Mouse (Mus musculus) adrenal gland (tissue): ENCODE measurements around the gene Spsb3.

ENCODE experiments used
- intact Hi-C: fragments of 180-260 bp; cut with DNase I; formaldehyde crosslinking; loops from one replicate; pipeline ENCODE4 v1.15.1; 2025

The Spsb3 gene

GRCm38 (mm10) chr17:24894995-24895547 lies 8.6 kb downstream of the Spsb3 start, which contains the start of the genes Eme2 and Mrps34:
Gene Eme2, minus strand, starts transcription at chr17:24895087.
Gene Mrps34, plus strand, starts transcription at chr17:24895116.
- intact Hi-C loops = loop anchor here (5.0 kb wide), 1 partner anchor 37 kb away; no protein-coding TSS in a partner anchor

- intact Hi-C loops = loop anchor here (5.0 kb wide), 1 partner anchor 37 kb away; no protein-coding TSS in a partner anchor
Measured at GRCm38 (mm10) chr17:24895571-24896240, 9.3 kb downstream of the Spsb3 start.

GRCm38 (mm10) chr17:24896241-24896992 lies 10.0 kb downstream of the Spsb3 start, which contains the start of gene Nme3:
Gene Nme3, plus strand, starts transcription at chr17:24896500.
- intact Hi-C loops = loop anchor here (5.0 kb wide), 1 partner anchor 36 kb away; no protein-coding TSS in a partner anchor

- intact Hi-C loops = loop anchor here (5.0 kb wide), 1 partner anchor 35 kb away; no protein-coding TSS in a partner anchor
Measured at GRCm38 (mm10) chr17:24896993-24897269, 10.5 kb downstream of the Spsb3 start.

- intact Hi-C loops = loop anchor here (5.0 kb wide), 1 partner anchor 35 kb away; no protein-coding TSS in a partner anchor
Measured at GRCm38 (mm10) chr17:24897600-24897999, 11.2 kb downstream of the Spsb3 start.

- intact Hi-C loops = loop anchor here (5.0 kb wide), 1 partner anchor 34 kb away; no protein-coding TSS in a partner anchor
Measured at GRCm38 (mm10) chr17:24898041-24898854, 11.8 kb downstream of the Spsb3 start.

- intact Hi-C loops = loop anchor here (5.0 kb wide), 1 partner anchor 33 kb away; no protein-coding TSS in a partner anchor
Measured at GRCm38 (mm10) chr17:24899153-24899552, 12.7 kb downstream of the Spsb3 start.

GRCm38 (mm10) chr17:24900014-24900413 lies 13.6 kb downstream of the Spsb3 start:
- intact Hi-C loops = no loop called here

GRCm38 (mm10) chr17:24902124-24902523 lies 15.7 kb downstream of the Spsb3 start:
- intact Hi-C loops = no loop called here

- intact Hi-C loops = no loop called here
Measured at GRCm38 (mm10) chr17:24902671-24903474, 16.4 kb downstream of the Spsb3 start.

- intact Hi-C loops = no loop called here
Measured at GRCm38 (mm10) chr17:24903767-24904166, 17.3 kb downstream of the Spsb3 start.

- intact Hi-C loops = no loop called here
Measured at GRCm38 (mm10) chr17:24907591-24907990, 21.1 kb downstream of the Spsb3 start.

- intact Hi-C loops = no loop called here
Measured at GRCm38 (mm10) chr17:24913984-24914383, 27.5 kb downstream of the Spsb3 start.

- intact Hi-C loops = no loop called here
Measured at GRCm38 (mm10) chr17:24923246-24923645, 36.8 kb downstream of the Spsb3 start.

- intact Hi-C loops = no loop called here
Measured at GRCm38 (mm10) chr17:24929506-24929905, 43.1 kb downstream of the Spsb3 start.

GRCm38 (mm10) chr17:24932431-24932830 lies 46.0 kb downstream of the Spsb3 start:
- intact Hi-C loops = loop anchor here (5.0 kb wide), 1 partner anchor 35 kb away; the partner anchor contains the start of genes Eme2, Mrps34 and Nme3

GRCm38 (mm10) chr17:24933163-24933562 lies 46.7 kb downstream of the Spsb3 start:
- intact Hi-C loops = loop anchor here (5.0 kb wide), 1 partner anchor 36 kb away; the partner anchor contains the start of genes Eme2, Mrps34 and Nme3

- intact Hi-C loops = loop anchor here (5.0 kb wide), 1 partner anchor 38 kb away; the partner anchor contains the start of genes Eme2, Mrps34 and Nme3
Measured at GRCm38 (mm10) chr17:24934926-24935325, 48.5 kb downstream of the Spsb3 start.

GRCm38 (mm10) chr17:24935666-24936065 lies 49.2 kb downstream of the Spsb3 start:
- intact Hi-C loops = no loop called here
